18 mouse cellular contexts compared by ENCODE assay signal in the genomic region with DNA sequence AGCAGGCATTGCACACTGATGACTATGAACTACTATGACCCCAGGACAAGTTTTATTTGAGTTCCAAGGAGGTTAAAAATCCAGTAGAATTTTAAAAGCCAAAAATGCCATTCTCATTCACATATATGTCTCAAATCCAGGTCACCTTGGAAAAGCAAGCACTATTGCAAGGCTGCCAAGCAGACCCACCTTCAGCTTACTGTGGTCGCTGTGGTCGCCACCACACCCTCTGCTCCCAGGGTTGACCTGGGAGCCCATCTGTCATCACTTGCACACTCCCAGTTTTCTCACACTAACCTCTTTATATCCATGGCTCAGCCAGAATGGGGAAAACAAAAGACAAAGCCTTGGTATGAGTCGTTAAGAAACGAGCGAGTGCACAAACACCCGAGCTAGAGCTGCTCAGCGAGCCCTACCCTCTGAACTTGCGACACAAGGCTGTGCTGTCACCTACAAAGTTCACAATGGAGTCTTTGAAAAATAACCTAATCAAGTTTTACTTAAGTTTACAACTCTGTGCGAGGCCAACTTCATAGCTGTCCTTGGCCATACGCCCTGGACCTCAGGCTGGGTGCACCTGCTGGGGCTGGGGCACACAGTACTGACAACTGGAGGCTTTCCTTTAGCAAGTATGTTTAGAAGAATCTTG.
DNase-seq lines count a peak whose midpoint lies in the region; ATAC-seq and TF ChIP-seq lines count a peak whose summit lies in the region.
"Had no signal": no experiment of that assay in that cellular context is flagged by ENCODE, and none has a peak within 500 bp of the region (broad histone marks: within the 10 kb centered on the region; RNA-seq: fewer than 3 reads in every experiment).

No protein-coding gene starts in this region.

- peak overlapping the region; percentile 8; the same call in 1 of the 2 replicates for H3K27ac ChIP-seq in heart, embryonic 11.5 days (ENCODE audit: low read depth, low read length)
- H3K27ac ChIP-seq in intestine, postnatal 0 days (ENCODE audit: low read depth, low read length): peak overlapping the region; percentile 42
- H3K27ac ChIP-seq in stomach, embryonic 16.5 days (ENCODE audit: low read length): peak overlapping the region; percentile 64
- H3K27ac ChIP-seq in forebrain, embryonic 13.5 days: no peak overlapping the region
- H3K27ac ChIP-seq: hindbrain, embryonic 12.5 days; liver, embryonic 12.5 days; lung, embryonic 15.5 days had no signal

- no peak overlapping the region for H3K9ac ChIP-seq in heart, embryonic 11.5 days (ENCODE audit: low read depth, low read length)
- no peak overlapping the region; the same call in 1 of the 2 replicates for H3K9ac ChIP-seq in intestine, postnatal 0 days (ENCODE audit: low read depth, low read length)
- H3K9ac ChIP-seq in stomach, embryonic 16.5 days (ENCODE audit: low read length): no peak overlapping the region
- no peak overlapping the region for H3K9ac ChIP-seq in forebrain, embryonic 13.5 days
- H3K9ac ChIP-seq: hindbrain, embryonic 12.5 days; liver, embryonic 12.5 days; lung, embryonic 15.5 days had no signal

- intact Hi-C loops in heart, postnatal 36 days (cut with DNase I): no loop called here

- no peak for DNase-seq in heart, postnatal 36 days
- DNase-seq in lung, postnatal 10 days: peak; percentile 48
- no peak for DNase-seq in lung, postnatal 36 days
- no peak for DNase-seq in thymus, postnatal 25 days
- DNase-seq: B cell, adult 2 months; cerebellum, adult 9-10 months; gastrocnemius, postnatal 36 days; kidney, postnatal 36 days; right cerebral cortex, adult 18-20 months had no signal

- no peak for ATAC-seq in heart, embryonic 11.5 days (replicated peaks; ENCODE audit: insufficient number of reproducible peaks, low FRiP score, low TSS enrichment)
- ATAC-seq in intestine, postnatal 0 days: peak; percentile 74
- peak; percentile 50 for ATAC-seq in stomach, embryonic 16.5 days (ENCODE audit: insufficient read depth, low FRiP score)
- ATAC-seq in forebrain, embryonic 13.5 days: no peak
- ATAC-seq: forebrain, embryonic 14.5 days; liver, embryonic 12.5 days; midbrain, embryonic 16.5 days had no signal

- H3K4me1 ChIP-seq in heart, embryonic 11.5 days (ENCODE audit: control insufficient read depth, insufficient read depth, low read length): peaks cover 54% of the 10 kb centered on the region
- H3K4me1 ChIP-seq in intestine, postnatal 0 days (replicated peaks; ENCODE audit: control insufficient read depth, insufficient read depth, low read length): peaks cover 17% of the 10 kb centered on the region
- H3K4me1 ChIP-seq in stomach, embryonic 16.5 days (ENCODE audit: control insufficient read depth, insufficient read depth, low read length): peaks cover 21% of the 10 kb centered on the region
- H3K4me1 ChIP-seq in forebrain, embryonic 13.5 days: peaks cover 17% of the 10 kb centered on the region

- no peak overlapping the region for H3K4me2 ChIP-seq in heart, embryonic 11.5 days
- peak overlapping the region; percentile 27; the same call in 1 of the 2 replicates for H3K4me2 ChIP-seq in intestine, postnatal 0 days (replicated peaks; ENCODE audit: low read depth)
- no peak overlapping the region for H3K4me2 ChIP-seq in stomach, embryonic 16.5 days (ENCODE audit: low read depth, low read length)
- no peak overlapping the region for H3K4me2 ChIP-seq in forebrain, embryonic 13.5 days
- H3K4me2 ChIP-seq: hindbrain, embryonic 12.5 days; liver, embryonic 12.5 days; lung, embryonic 15.5 days had no signal

- no peak for TF ChIP-seq CTCF in intestine, postnatal 0 days (IDR thresholded peaks at IDR 0.05; ENCODE audit: low read depth)

- H3K4me3 ChIP-seq in heart, embryonic 11.5 days (ENCODE audit: low read depth, low read length): no peak overlapping the region
- no peak overlapping the region for H3K4me3 ChIP-seq in intestine, postnatal 0 days (ENCODE audit: low read depth, low read length)
- H3K4me3 ChIP-seq in stomach, embryonic 16.5 days (replicated peaks; ENCODE audit: low read length): no peak overlapping the region
- H3K4me3 ChIP-seq in forebrain, embryonic 13.5 days: no peak overlapping the region
- H3K4me3 ChIP-seq: hindbrain, embryonic 12.5 days; liver, embryonic 12.5 days; lung, embryonic 15.5 days had no signal

- no peaks in the 10 kb centered on the region for H3K27me3 ChIP-seq in heart, embryonic 11.5 days (ENCODE audit: control insufficient read depth, insufficient read depth, low read length)
- no peaks in the 10 kb centered on the region for H3K27me3 ChIP-seq in intestine, postnatal 0 days (replicated peaks; ENCODE audit: control insufficient read depth, insufficient read depth, low read length)
- H3K27me3 ChIP-seq in stomach, embryonic 16.5 days (ENCODE audit: control insufficient read depth, insufficient read depth, low read length): no peaks in the 10 kb centered on the region
- H3K27me3 ChIP-seq in forebrain, embryonic 13.5 days: no peaks in the 10 kb centered on the region
- H3K27me3 ChIP-seq: hindbrain, embryonic 12.5 days; liver, embryonic 12.5 days; lung, embryonic 15.5 days had no signal

- no peaks in the 10 kb centered on the region for H3K36me3 ChIP-seq in heart, embryonic 11.5 days (ENCODE audit: control insufficient read depth, insufficient read depth, low read length)
- no peaks in the 10 kb centered on the region for H3K36me3 ChIP-seq in intestine, postnatal 0 days (ENCODE audit: control insufficient read depth, insufficient read depth)
- H3K36me3 ChIP-seq in stomach, embryonic 16.5 days (ENCODE audit: control insufficient read depth, insufficient read depth, low read length): no peaks in the 10 kb centered on the region
- no peaks in the 10 kb centered on the region for H3K36me3 ChIP-seq in forebrain, embryonic 13.5 days (ENCODE audit: poor library complexity, severe bottlenecking)
- H3K36me3 ChIP-seq: hindbrain, embryonic 12.5 days; liver, embryonic 12.5 days; lung, embryonic 15.5 days had no signal

- no peaks in the 10 kb centered on the region for H3K9me3 ChIP-seq in heart, embryonic 11.5 days (replicated peaks; ENCODE audit: control insufficient read depth, low read length)
- no peaks in the 10 kb centered on the region for H3K9me3 ChIP-seq in intestine, postnatal 0 days (ENCODE audit: control insufficient read depth)
- no peaks in the 10 kb centered on the region for H3K9me3 ChIP-seq in stomach, embryonic 16.5 days (replicated peaks; ENCODE audit: control insufficient read depth, low read length)
- H3K9me3 ChIP-seq in forebrain, embryonic 13.5 days (replicated peaks): no peaks in the 10 kb centered on the region
- H3K9me3 ChIP-seq: hindbrain, embryonic 12.5 days; liver, embryonic 12.5 days; lung, embryonic 15.5 days had no signal

- WGBS in heart, embryonic 11.5 days (ENCODE audit: insufficient replicate concordance): 63% methylated on average over 10 of the region's 10 CpGs
- WGBS in intestine, postnatal 0 days: 41% methylated on average over 10 of the region's 10 CpGs
- 51% methylated on average over 10 of the region's 10 CpGs for WGBS in stomach, embryonic 16.5 days
- WGBS in forebrain, embryonic 13.5 days: 54% methylated on average over 10 of the region's 10 CpGs

Comparison
In these comparisons a context has a peak if more than half of its experiments do, and no peak if none do; other contexts are left out.
1. ATAC-seq: peak in intestine, postnatal 0 days (single experiment) and stomach, embryonic 16.5 days (single experiment); none in heart, embryonic 11.5 days (single experiment) and forebrain, embryonic 13.5 days (single experiment).